Mouse (Mus musculus) ES-E14 (cell line): ENCODE measurements around the gene Rpl23. TPM values are rescaled to one million over a fixed set of nuclear protein-coding genes. Genes with fewer than 3 reads are reported as not detected.

Source experiments
- DNase-seq: peaks from one replicate; pipeline ENCODE4 v3.0.0-alpha.2; 2013; ENCODE audit warnings: low read depth, low spot score
- H3K27ac ChIP-seq: 2 replicates; pipeline ENCODE4 v1.5.1; 2012; ENCODE audit warnings: low read depth, mild to moderate bottlenecking, low read length, moderate library complexity, mixed read lengths; ENCODE audit not compliant: poor library complexity, insufficient read depth, severe bottlenecking
- H3K36me3 ChIP-seq: 2 replicates; pipeline ENCODE4 v1.6.1; 2012; ENCODE audit warnings: mild to moderate bottlenecking, low read length, moderate library complexity, mixed read lengths; ENCODE audit not compliant: control insufficient read depth, poor library complexity, insufficient read depth, severe bottlenecking
- H3K4me1 ChIP-seq, 2 experiments: fragments of 150-350 bp in 1 of 2; sonication (generic) in 1 of 2; 2 replicates each; pipeline ENCODE4 v1.6.1; 2012; ENCODE audit warnings: low read length in 2 of 2, mild to moderate bottlenecking in 1 of 2, mixed read lengths in 1 of 2; ENCODE audit not compliant: control insufficient read depth in 2 of 2, insufficient read depth in 2 of 2, poor library complexity in 1 of 2
- H3K4me3 ChIP-seq, 2 experiments: fragments of 150-350 bp in 1 of 2; sonication (generic) in 1 of 2; 2 replicates each; pipeline ENCODE4 v1.5.1; 2012; ENCODE audit warnings: low read length in 2 of 2, low read depth in 1 of 2, mild to moderate bottlenecking in 1 of 2, mixed read lengths in 1 of 2; ENCODE audit not compliant: insufficient read depth in 1 of 2, poor library complexity in 1 of 2, severe bottlenecking in 1 of 2
- H3K9ac ChIP-seq: 2 replicates; pipeline ENCODE4 v1.6.1; 2012; ENCODE audit warnings: low read depth, mild to moderate bottlenecking, low read length, mixed read lengths; ENCODE audit not compliant: poor library complexity, insufficient read depth, severe bottlenecking
- H3K9me3 ChIP-seq: fragments of 150-350 bp; sonication (generic); 2 replicates; pipeline ENCODE4 v1.6.1; 2012; ENCODE audit warnings: low read depth, mild to moderate bottlenecking, low read length; ENCODE audit not compliant: control insufficient read depth, insufficient read depth
- CHD2 ChIP-seq: IDR thresholded peaks from 2 replicates; pipeline ENCODE4 v1.6.1; 2014; ENCODE audit warnings: mild to moderate bottlenecking, low read depth, low read length, inconsistent platforms
- HCFC1 ChIP-seq: IDR thresholded peaks from 2 replicates; pipeline ENCODE4 v1.6.1; 2012; ENCODE audit warnings: low read length, inconsistent platforms, borderline replicate concordance; ENCODE audit not compliant: insufficient read depth
- MAFK ChIP-seq: IDR thresholded peaks from 2 replicates; pipeline ENCODE4 v1.6.1; 2014; ENCODE audit warnings: mild to moderate bottlenecking, low read depth, low read length, inconsistent platforms; ENCODE audit not compliant: insufficient read depth
- ZC3H11A ChIP-seq: IDR thresholded peaks from 2 replicates; pipeline ENCODE4 v1.6.1; 2012; ENCODE audit warnings: low read depth, mild to moderate bottlenecking, inconsistent platforms, low read length, borderline replicate concordance
- ZNF384 ChIP-seq: IDR thresholded peaks from 2 replicates; pipeline ENCODE4 v1.6.1; 2012; ENCODE audit warnings: low read depth, low read length, inconsistent platforms
- in situ Hi-C, 2 experiments: fragments of 600-800 bp; cut with MboI; formaldehyde crosslinking; loops; one replicate each; pipeline ENCODE4 v1.15.1; 2025; ENCODE audit warnings: low sequenced_read_pairs in 2 of 2, inconsistent platforms in 1 of 2; ENCODE audit not compliant: unreplicated experiment in 2 of 2
- total RNA-seq: library from RNA; depleted of rRNA; stranded (reverse); fragments of 300-350 nt; gene quantifications from 2 replicates; pipeline ENCODE4 v1.2.3, GENCODE M21; 2012; rRNA removed

Gene Rpl23
- total RNA-seq, 1 experiment = 1,430 TPM

DNA sequence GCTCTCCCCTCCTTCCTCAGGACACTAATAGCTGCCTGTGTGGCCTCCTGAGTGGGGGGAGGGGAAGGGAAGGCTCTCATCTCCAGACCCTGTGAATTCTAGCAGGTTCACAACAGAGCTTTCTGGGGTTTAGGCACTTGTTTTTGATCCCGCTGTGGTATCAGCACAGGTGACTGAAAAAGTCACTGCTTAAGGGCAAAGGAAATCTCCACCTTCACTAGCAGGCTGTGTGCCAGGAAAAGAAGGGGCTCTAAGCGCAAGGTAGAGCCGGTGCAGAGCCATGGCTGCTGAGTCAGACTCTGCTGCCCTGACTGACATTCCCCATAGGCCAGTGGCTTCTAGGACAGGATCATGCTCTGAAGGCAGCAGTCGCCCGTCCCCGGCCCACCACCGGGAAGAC lies 53.5 kb downstream of the Rpl23 start:
- Histone ChIP-seq H3K36me3 (peaks cover 31% of the 10 kb centered on the region), H3K4me3 (no peak overlapping the region), H3K27ac (no peak overlapping the region), H3K9me3 (no peaks in the 10 kb centered on the region), H3K9ac (no peak overlapping the region), H3K4me1 (peaks cover 0 to 2% of the 10 kb centered on the region in 2 experiments; a peak in 1 of 4 replicates)
- TF ChIP-seq CHD2 = no peak
- no peak for TF ChIP-seq ZNF384
- no peak for TF ChIP-seq ZC3H11A
- TF ChIP-seq MAFK = no peak
- no peak for TF ChIP-seq HCFC1
- no peak for DNase-seq
- in situ Hi-C loops = no loop called here

DNA sequence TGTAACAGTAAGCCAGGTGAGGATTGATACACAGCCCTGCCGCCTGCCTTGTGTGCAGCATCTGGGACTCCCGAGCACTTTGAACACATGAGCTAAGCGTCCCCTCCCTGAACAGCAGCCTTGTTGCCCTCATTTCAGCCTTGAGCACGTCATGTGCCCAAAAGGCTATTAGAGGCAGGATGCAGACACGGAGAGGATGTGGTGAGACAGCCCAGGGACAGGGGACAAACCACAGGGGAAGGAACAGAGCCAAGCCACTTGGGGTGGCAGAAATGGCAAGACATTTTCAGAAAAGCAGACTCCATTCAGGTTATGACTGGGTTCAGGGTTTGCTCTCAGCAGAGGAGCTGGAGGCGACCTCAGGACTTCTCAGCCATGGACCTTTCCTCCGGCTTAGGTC lies 53.9 kb downstream of the Rpl23 start:
- no peaks in the 10 kb centered on the region for H3K9me3 ChIP-seq
- H3K9ac ChIP-seq = no peak overlapping the region
- in situ Hi-C loops = no loop called here
- H3K36me3 ChIP-seq = peaks cover 34% of the 10 kb centered on the region
- TF ChIP-seq CHD2 (no peak), MAFK (no peak), ZNF384 (no peak), ZC3H11A (no peak), HCFC1 (no peak)
- DNase-seq = no peak
- no peak overlapping the region for H3K27ac ChIP-seq
- no peak overlapping the region for H3K4me3 ChIP-seq
- peaks cover 0 to 2% of the 10 kb centered on the region in 2 experiments; a peak in 1 of 4 replicates for H3K4me1 ChIP-seq

Other genes with a start within 250 kb of the Rpl23 start
- gene Srcin1, start 206.3 kb downstream of the Rpl23 start, total RNA-seq = 2.4 and 4.1 TPM in 2 replicates
- gene Epop, start 152.7 kb downstream of the Rpl23 start, total RNA-seq = 100 and 109 TPM in 2 replicates
- 113 and 142 TPM in 2 replicates for gene Mllt6, start 119.0 kb downstream of the Rpl23 start, total RNA-seq
- gene Cisd3, start 96.6 kb downstream of the Rpl23 start, total RNA-seq = 49.9 and 66.0 TPM in 2 replicates
- gene Pcgf2, start 81.9 kb downstream of the Rpl23 start, total RNA-seq = 20.1 and 28.4 TPM in 2 replicates
- 522 and 677 TPM in 2 replicates for gene Psmb3, start 79.0 kb downstream of the Rpl23 start, total RNA-seq
- gene Pip4k2b, start 37.7 kb downstream of the Rpl23 start, total RNA-seq = 26.5 and 31.3 TPM in 2 replicates
- gene Cwc25, start 15.9 kb downstream of the Rpl23 start, total RNA-seq = 14.0 and 18.5 TPM in 2 replicates
- gene 1700001P01Rik, start 6.5 kb downstream of the Rpl23 start, total RNA-seq = 2.3 TPM in 2 replicates
- gene Lasp1, start 16.6 kb upstream of the Rpl23 start, total RNA-seq = 108 and 147 TPM in 2 replicates
- gene B230217C12Rik, start 58.3 kb upstream of the Rpl23 start, total RNA-seq = 3.0 and 4.1 TPM in 2 replicates
- gene Fbxo47, start 101.7 kb upstream of the Rpl23 start, total RNA-seq = 2.2 and 4.1 TPM in 2 replicates
- 2.5 and 4.3 TPM in 2 replicates for gene Plxdc1, start 204.0 kb upstream of the Rpl23 start, total RNA-seq
- gene Arl5c, start 213.7 kb upstream of the Rpl23 start, total RNA-seq = 2.9 and 4.4 TPM in 2 replicates
- gene Cacnb1, start 240.6 kb upstream of the Rpl23 start, total RNA-seq = 6.2 and 12.0 TPM in 2 replicates
- 3,222 and 3,264 TPM in 2 replicates for gene Rpl19, start 244.3 kb upstream of the Rpl23 start, total RNA-seq